In the genomic region with DNA sequence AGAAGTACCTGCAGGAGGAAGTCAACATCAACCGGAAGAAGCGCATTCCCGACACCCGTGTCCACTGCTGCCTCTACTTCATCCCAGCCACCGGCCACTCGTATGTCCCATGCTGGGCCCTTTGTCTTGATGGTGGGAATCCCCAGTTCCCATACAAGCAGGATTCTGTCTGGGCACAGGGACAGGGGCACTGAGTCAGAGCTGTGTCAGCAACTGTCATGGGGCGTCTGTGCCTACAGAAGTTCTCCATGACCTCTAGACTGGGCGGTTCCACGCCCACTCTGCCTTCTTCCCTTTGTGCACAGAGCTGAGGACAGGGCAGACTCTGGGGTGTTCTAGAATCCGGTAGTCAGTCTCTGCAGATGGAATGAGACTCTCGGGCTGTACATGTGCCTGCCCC, we compare ENCODE assay signal across 12 mouse cellular contexts.
"Had no signal": no experiment of that assay in that cellular context is flagged by ENCODE, and none has a peak within 500 bp of the region (broad histone marks: within the 10 kb centered on the region; RNA-seq: fewer than 3 reads in every experiment).

No protein-coding gene starts in this region.

- H3K9ac ChIP-seq: kidney, embryonic 15.5 days; limb, embryonic 12.5 days; liver, embryonic 14.5 days; midbrain, embryonic 15.5 days; neural tube, embryonic 13.5 days had no signal

- H3K27ac ChIP-seq: kidney, embryonic 15.5 days; limb, embryonic 12.5 days; liver, embryonic 14.5 days; midbrain, embryonic 10.5 days; midbrain, embryonic 15.5 days; neural tube, embryonic 13.5 days; stomach, postnatal 0 days had no signal

- H3K27me3 ChIP-seq: kidney, embryonic 15.5 days; limb, embryonic 12.5 days; midbrain, embryonic 15.5 days; neural tube, embryonic 13.5 days had no signal

- H3K4me3 ChIP-seq: kidney, embryonic 15.5 days; limb, embryonic 12.5 days; midbrain, embryonic 10.5 days; midbrain, embryonic 15.5 days; neural tube, embryonic 13.5 days had no signal

- H3K4me2 ChIP-seq: kidney, embryonic 15.5 days; limb, embryonic 12.5 days; midbrain, embryonic 15.5 days; neural tube, embryonic 13.5 days had no signal

- DNase-seq: kidney, adult 2 months; kidney, postnatal 14 days; layer of hippocampus, postnatal 36 days; right cerebral cortex, postnatal 14 days; thymus, postnatal 4 days had no signal

- ATAC-seq: midbrain, embryonic 15.5 days had no signal

- H3K9me3 ChIP-seq: kidney, embryonic 15.5 days; limb, embryonic 12.5 days; midbrain, embryonic 10.5 days; midbrain, embryonic 15.5 days; neural tube, embryonic 13.5 days had no signal
